Mouse (Mus musculus) MEL (cell line): ENCODE measurements around the gene Il6st.

Source experiments
- BHLHE40 ChIP-seq: IDR thresholded peaks from 2 replicates; pipeline ENCODE4 v1.6.1; 2012; ENCODE audit warnings: low read depth, mild to moderate bottlenecking, inconsistent platforms, low read length, improper control_type of control experiment, borderline replicate concordance
- CHD2 ChIP-seq: IDR thresholded peaks from 2 replicates; pipeline ENCODE4 v1.6.1; 2011; ENCODE audit warnings: low read length, improper control_type of control experiment
- CTCF ChIP-seq, 3 experiments: IDR thresholded peaks in 2 of 3; conservative IDR thresholded peaks in 1 of 3; 2 replicates each; pipeline ENCODE4 v1.5.1; 2011 to 2012; ENCODE audit warnings: low read length in 3 of 3, low read depth in 2 of 3, mild to moderate bottlenecking in 2 of 3, improper control_type of control experiment in 1 of 3, inconsistent platforms in 1 of 3, mixed read lengths in 1 of 3, moderate library complexity in 1 of 3; ENCODE audit not compliant: control insufficient read depth in 1 of 3, insufficient read depth in 1 of 3, poor library complexity in 1 of 3, severe bottlenecking in 1 of 3
- E2F4 ChIP-seq: IDR thresholded peaks from 2 replicates; pipeline ENCODE4 v1.6.1; 2011; ENCODE audit warnings: low read depth, low read length, improper control_type of control experiment, borderline replicate concordance
- EP300 ChIP-seq, 2 experiments: IDR thresholded peaks; 2 replicates each; pipeline ENCODE4 v1.6.1; 2011; ENCODE audit warnings: improper control_type of control experiment in 2 of 2, low read length in 2 of 2, low read depth in 1 of 2, mild to moderate bottlenecking in 1 of 2
- GATA1 ChIP-seq: IDR thresholded peaks from 2 replicates; pipeline ENCODE4 v1.6.1; 2011; ENCODE audit warnings: low read depth, low read length, improper control_type of control experiment
- HCFC1 ChIP-seq: IDR thresholded peaks from 2 replicates; pipeline ENCODE4 v1.6.1; 2012; ENCODE audit warnings: low read depth, mild to moderate bottlenecking, inconsistent platforms, low read length, improper control_type of control experiment, moderate library complexity
- MAX ChIP-seq: IDR thresholded peaks from 2 replicates; pipeline ENCODE4 v1.6.1; 2011; ENCODE audit warnings: low read length, improper control_type of control experiment
- MEF2A ChIP-seq: IDR thresholded peaks from 2 replicates; pipeline ENCODE4 v1.6.1; 2014; ENCODE audit warnings: low read depth, mild to moderate bottlenecking, inconsistent platforms, low read length, improper control_type of control experiment; ENCODE audit not compliant: poor library complexity, insufficient replicate concordance, severe bottlenecking; ENCODE audit errors: extremely low read depth
- POLR2A ChIP-seq, 2 experiments: IDR thresholded peaks; 2 replicates each; pipeline ENCODE4 v1.6.1; 2011 to 2012; ENCODE audit warnings: low read length in 2 of 2, mild to moderate bottlenecking in 2 of 2, control low read depth in 1 of 2, improper control_type of control experiment in 1 of 2, low read depth in 1 of 2, moderate library complexity in 1 of 2; ENCODE audit not compliant: control insufficient read depth in 1 of 2, insufficient read depth in 1 of 2, poor library complexity in 1 of 2
- TBP ChIP-seq: IDR thresholded peaks from 2 replicates; pipeline ENCODE4 v1.8.0; 2011; ENCODE audit warnings: low read depth, low read length, improper control_type of control experiment
- TCF12 ChIP-seq: IDR thresholded peaks from 2 replicates; pipeline ENCODE4 v1.6.1; 2014; ENCODE audit warnings: low read depth, mild to moderate bottlenecking, inconsistent platforms, low read length, improper control_type of control experiment, moderate library complexity
- USF1 ChIP-seq: IDR thresholded peaks from 2 replicates; pipeline ENCODE4 v1.6.1; 2014; ENCODE audit warnings: low read depth, mild to moderate bottlenecking, inconsistent platforms, low read length, improper control_type of control experiment, moderate library complexity
- ZC3H11A ChIP-seq: IDR thresholded peaks from 2 replicates; pipeline ENCODE4 v1.6.1; 2012; ENCODE audit warnings: low read depth, mild to moderate bottlenecking, inconsistent platforms, low read length, improper control_type of control experiment

GRCm38 (mm10) chr13:112471201-112471600, 7.3 kb downstream of the Il6st start:
- TF ChIP-seq CHD2 (no peak), USF1 (no peak), CTCF (IDR thresholded peaks at IDR 0.05 in 2 of 3, conservative IDR thresholded peaks at IDR 0.05 in 1 of 3; ENCODE audit: control insufficient read depth in 1 of 3, insufficient read depth in 1 of 3, low read depth in 2 of 3, low read length in 3 of 3, poor library complexity in 1 of 3, severe bottlenecking in 1 of 3) (no peak), GATA1 (no peak), HCFC1 (no peak), TCF12 (no peak), BHLHE40 (no peak), E2F4 (no peak), MEF2A (no peak), POLR2A (IDR thresholded peaks at IDR 0.05; ENCODE audit: control insufficient read depth in 1 of 2, insufficient read depth in 1 of 2, low read depth in 1 of 2, low read length in 2 of 2, poor library complexity in 1 of 2) (no peak), TBP (no peak), EP300 (IDR thresholded peaks at IDR 0.05; ENCODE audit: low read depth in 1 of 2, low read length in 2 of 2) (no peak), MAX (no peak), ZC3H11A (no peak)
